12 mouse cellular contexts compared by ENCODE assay signal in the genomic region with DNA sequence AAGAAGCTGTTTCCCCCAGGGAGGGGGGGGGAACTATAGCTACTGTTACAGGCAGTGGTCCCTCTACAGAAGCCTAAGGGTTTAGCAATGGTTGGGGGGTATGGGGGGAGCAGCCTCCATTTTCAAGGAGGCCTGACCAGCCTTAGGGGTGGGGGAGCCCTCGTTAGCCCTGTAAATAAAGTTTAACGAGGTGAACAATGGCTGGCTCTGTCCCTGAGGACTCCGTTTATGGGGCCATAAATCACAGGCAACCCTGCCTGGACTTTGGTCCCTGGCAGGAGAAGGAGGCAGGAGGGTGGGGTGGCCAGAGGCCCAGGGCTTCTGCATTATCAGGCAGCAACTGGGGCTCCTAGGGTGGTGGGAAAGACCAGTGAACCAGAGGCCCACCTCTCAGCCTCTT. TPM values are rescaled to one million over a fixed set of nuclear protein-coding genes. Genes with fewer than 3 reads are reported as not detected.
DNase-seq lines count a peak whose midpoint lies in the region; TF ChIP-seq lines count a peak whose summit lies in the region.
"Had no signal": no experiment of that assay in that cellular context is flagged by ENCODE, and none has a peak within 500 bp of the region (broad histone marks: within the 10 kb centered on the region; RNA-seq: fewer than 3 reads in every experiment).

No protein-coding gene starts in this region.

- intact Hi-C loops in gastrocnemius, adult 2 months (cut with DNase I), result no loop called here

- DNase-seq in gastrocnemius, adult 2 months, result peak; percentile 69
- DNase-seq in gastrocnemius, adult 18-20 months (ENCODE audit: low spot score), result no peak
- peak; percentile 71 for DNase-seq in embryo, embryonic 10 days (ENCODE audit: low spot score)
- DNase-seq in kidney, adult 8-10 months, result peak; percentile 75 to 76
- DNase-seq in mesoderm, embryonic 11.5 days (ENCODE audit: low read depth, low spot score), result peak; percentile 81
- no peak for DNase-seq in thymus, postnatal 36 days
- DNase-seq in lung, postnatal 25 days (ENCODE audit: low spot score), result no peak
- DNase-seq in right cerebral cortex, postnatal 4 days, result no peak
- DNase-seq: liver had no signal

- TF ChIP-seq CTCF in gastrocnemius, adult 2 months (IDR thresholded peaks at IDR 0.05), result no peak

- H3K27ac ChIP-seq in gastrocnemius, adult 2 months, result peak overlapping the region; percentile 94
- H3K27ac ChIP-seq: hindbrain, embryonic 15.5 days had no signal

- peak overlapping the region; percentile 59 for H3K4me3 ChIP-seq in gastrocnemius, adult 2 months
- H3K4me3 ChIP-seq: erythroblast, embryonic 14.5 days; hindbrain, embryonic 15.5 days; megakaryocyte, embryonic 14.5 days had no signal

RNA-seq across cellular contexts. Expression of a gene that starts 7.6 kb away (rescaled TPM):
- 100 to 1,000 TPM in 1 of 2 experiments, 10 to 100 TPM in 1; 96.3 to 115 TPM for total RNA-seq in gastrocnemius, adult 2 months (2021)
- total RNA-seq in gastrocnemius, adult 18-20 months (2021), result 100 to 1,000 TPM in 1 of 2 experiments, 10 to 100 TPM in 1; 78.1 to 111 TPM

Comparison
In these comparisons a context has a peak if more than half of its experiments do, and no peak if none do; other contexts are left out.
1. DNase-seq: peak in gastrocnemius, adult 2 months (single experiment), embryo, embryonic 10 days (single experiment), kidney, adult 8-10 months (2 of 2) and mesoderm, embryonic 11.5 days (single experiment); none in gastrocnemius, adult 18-20 months (single experiment), thymus, postnatal 36 days (0 of 2), lung, postnatal 25 days (single experiment) and right cerebral cortex, postnatal 4 days (single experiment).